Mouse (Mus musculus) urinary bladder, postnatal 25 days (tissue): Measurements from ENCODE around the gene Kank2.
"Not testable (repeated sequence)": the region's sequence is repeated elsewhere in the genome, so short reads cannot be mapped to it uniquely, and the experiment has no call there.

ENCODE experiments used
- DNase-seq: peaks from one replicate; pipeline ENCODE4 v3.0.0; 2022; ENCODE audit warnings: low spot score

The Kank2 gene

GRCm38 (mm10) chr9:21818125-21818524, 19.6 kb upstream of the Kank2 start:
- no peak for DNase-seq

GRCm38 (mm10) chr9:21816716-21817305, 18.3 kb upstream of the Kank2 start:
- DNase-seq = no peak

DNA sequence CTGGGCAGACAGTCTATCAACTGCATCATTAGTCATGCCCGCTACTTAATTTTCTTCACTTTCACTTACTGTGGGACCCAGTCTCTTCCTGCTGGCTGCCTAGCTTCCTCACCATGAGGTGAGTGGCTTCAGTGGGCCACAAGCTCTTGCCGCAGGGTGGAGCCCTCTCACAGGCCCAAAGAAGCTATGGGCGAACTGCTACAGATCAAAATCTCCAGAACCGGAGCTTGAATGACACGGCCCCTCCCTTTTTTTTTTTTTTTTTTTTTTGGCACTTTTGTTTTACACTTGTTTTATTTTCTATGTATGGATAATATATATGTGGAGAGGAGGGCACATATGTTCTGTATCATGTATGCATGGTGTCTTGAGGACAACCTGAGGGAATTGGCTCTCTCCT, 12.6 kb upstream of the Kank2 start:
- DNase-seq = no peak

GRCm38 (mm10) chr9:21808561-21808960, 10.0 kb upstream of the Kank2 start:
- no peak for DNase-seq

GRCm38 (mm10) chr9:21806976-21807375, 8.4 kb upstream of the Kank2 start:
- no peak for DNase-seq

- DNase-seq = no peak
Observed at GRCm38 (mm10) chr9:21806363-21806762, 7.8 kb upstream of the Kank2 start.

DNA sequence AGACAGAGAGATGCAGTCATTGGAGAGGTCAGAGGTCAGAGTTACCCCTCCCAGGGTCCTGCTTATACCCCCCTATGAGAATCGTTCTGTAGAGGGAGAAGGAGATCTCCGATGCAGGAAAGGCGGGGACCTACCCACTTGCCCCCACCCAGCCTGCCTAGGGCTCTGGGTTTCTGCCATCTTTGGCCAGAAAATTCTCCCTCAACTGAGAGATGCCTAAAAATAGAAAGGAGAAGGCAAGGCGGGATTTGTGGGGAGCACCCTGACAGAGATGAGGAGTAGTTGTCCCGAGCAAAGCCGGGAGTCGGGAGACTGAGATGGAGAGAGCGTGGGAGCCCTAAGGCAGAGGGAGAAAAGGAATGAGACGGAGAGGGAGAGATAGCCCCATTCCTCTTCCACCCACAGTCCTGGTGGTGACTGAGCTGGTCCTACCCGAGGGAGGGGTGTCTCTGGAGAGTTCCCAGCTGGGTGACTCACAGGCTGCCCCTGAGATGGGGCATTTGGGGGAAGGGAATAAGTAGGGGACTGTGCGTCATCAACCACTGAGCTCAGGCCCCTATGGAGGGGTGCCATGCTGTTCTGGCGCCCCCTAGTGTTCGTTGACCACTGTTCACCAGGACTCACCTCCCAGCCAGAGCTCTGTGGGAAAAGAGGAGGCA, 5.6 kb upstream of the Kank2 start:
- peak; percentile 93 for DNase-seq

DNA sequence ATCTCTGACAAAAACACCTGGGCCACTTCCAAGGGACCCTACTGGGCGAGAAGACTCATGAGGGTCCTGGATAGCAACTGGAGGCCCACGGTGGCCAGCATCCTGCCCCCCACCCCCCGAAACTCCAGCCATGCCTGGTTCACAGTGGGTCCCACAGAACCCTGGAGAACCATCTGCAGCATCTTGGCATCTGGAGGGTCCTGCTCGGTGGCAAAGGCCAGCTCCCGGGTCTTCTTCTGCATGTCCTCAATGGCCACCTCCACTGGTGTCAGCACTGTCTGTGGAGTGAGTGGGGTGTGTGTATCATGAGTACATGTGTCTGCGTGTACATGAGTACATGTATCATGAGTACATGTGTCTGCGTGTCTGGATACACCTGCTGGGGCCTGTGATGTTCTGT, 3.0 kb upstream of the Kank2 start:
- no peak for DNase-seq

DNA sequence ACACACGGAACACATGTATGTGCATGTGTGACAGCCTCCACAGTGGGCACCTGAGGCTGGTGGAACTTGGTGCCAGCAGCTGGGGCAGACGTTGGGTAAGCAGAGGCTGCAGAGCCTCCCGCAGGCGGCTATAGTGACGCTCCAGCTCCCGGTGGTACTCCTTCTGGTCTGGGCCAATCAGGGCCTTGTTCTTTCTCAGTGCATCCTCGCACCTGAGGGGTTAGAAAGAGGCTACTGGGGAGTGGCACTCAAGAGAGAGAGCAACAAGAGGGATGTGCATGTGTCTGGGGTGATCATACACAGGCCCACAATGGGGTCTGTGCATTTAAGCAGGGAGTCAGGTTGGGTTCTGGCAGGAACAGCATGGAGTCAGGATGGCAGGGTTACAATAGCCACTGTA, 2.6 kb upstream of the Kank2 start:
- no peak for DNase-seq

DNA sequence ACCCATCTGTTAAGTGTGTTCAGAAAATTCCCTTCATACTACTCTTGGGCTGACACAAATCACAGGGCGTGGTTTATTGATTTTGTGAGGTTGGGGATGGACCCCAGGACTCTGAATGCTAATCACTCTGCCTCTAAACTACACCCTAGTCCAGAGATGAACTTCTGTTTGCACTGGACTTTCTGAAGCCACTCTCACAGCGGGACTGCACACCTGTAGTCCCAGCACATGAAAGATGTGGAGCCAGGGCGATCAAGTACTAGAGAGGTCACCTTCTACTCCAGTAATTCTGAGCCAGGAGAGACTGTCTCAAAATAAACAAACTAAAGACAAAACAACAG, 436 bp upstream of the Kank2 start:
- no peak for DNase-seq

DNA sequence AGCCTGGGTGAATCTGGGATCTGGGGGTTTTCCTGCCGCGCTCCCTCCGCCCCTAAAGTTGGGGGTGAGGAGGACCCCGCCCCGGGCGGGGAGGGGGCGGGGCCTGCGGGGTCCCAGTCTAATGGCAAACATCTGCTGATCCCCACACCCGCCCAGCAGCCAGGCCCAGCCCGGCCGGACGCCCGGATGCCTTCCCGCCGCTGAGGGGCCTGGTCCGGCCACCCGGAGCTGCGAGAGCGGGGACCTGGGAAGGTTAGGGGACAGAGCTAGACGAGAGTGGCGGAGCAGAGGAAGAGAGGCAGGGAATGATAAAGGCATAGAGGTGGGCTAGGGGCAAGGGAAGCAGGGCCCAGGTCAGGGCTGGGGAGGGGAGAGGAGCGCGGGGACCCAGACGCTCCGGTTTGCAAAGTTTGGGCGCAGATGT, 611 bp downstream of the Kank2 start:
- DNase-seq = peak; percentile 61

- no peak for DNase-seq
Observed at GRCm38 (mm10) chr9:21796919-21797318, 1.6 kb downstream of the Kank2 start.

DNA sequence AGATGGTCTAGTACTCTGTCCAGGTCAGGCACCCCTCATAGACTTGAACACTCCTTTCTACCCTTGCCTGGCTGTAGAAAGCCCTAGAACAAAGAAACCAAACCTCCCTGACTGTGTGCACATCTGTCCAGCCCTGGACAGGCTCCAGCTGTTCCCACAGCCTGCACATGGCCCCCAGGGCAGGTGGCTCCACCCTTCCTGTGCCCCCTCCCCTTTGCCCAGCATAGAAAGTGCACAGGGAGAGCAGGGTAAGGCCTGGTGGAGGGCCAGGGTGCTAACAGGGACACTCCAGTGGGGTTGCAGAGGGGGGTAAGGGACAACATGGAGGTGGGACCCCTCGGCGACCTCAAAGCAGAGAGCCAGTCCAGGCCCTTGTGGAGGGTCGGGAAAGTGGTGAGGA, 2.3 kb downstream of the Kank2 start:
- no peak for DNase-seq

DNA sequence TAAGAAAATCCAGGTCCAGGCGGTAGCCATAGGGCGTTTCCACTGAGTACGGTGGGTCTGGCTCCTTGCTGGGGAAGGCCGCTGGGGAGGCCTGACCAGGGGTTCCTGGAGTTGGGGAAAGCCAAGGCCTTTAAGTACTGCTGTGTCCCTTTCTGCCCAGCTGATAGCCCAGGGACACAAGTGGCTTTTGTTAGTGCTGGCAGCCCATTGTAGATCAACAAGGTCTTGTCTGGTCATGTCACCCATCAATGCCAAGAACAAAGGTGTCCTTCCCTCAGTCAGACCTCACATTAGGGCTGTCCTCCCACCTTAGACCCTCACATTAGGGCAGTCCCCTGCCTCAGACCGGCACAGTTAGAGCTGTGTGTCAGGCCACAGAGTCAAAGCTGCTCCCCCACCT, 3.0 kb downstream of the Kank2 start:
- DNase-seq = no peak

- DNase-seq = no peak
Observed at GRCm38 (mm10) chr9:21794925-21795324, 3.6 kb downstream of the Kank2 start.

- DNase-seq = no peak
Observed at GRCm38 (mm10) chr9:21794344-21794834, 4.2 kb downstream of the Kank2 start.

GRCm38 (mm10) chr9:21793507-21793906, 5.0 kb downstream of the Kank2 start:
- not testable (repeated sequence) for DNase-seq

GRCm38 (mm10) chr9:21792644-21793043, 5.9 kb downstream of the Kank2 start:
- no peak for DNase-seq

- no peak for DNase-seq
Observed at GRCm38 (mm10) chr9:21791861-21792260, 6.7 kb downstream of the Kank2 start.

- DNase-seq = no peak
Observed at GRCm38 (mm10) chr9:21788234-21788633, 10.3 kb downstream of the Kank2 start.

DNA sequence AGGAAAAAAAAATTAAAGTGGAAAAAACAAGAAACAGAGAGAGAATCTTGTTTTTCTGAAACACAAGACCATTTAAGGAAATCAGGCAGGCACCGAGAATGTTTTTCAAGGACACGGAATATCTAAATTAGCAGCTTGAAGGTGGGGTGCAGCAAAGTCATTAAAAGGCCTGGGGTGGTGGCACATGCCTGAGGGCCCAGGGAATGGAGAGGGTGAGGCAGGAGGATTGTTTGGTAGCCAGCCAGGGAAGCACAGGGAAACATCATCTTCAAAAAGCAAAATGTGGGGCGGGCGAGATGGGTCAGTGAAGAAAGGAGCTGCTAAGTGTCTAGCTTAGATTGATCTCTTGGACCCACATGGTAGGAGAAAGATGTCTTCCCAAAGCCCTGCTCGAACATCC, 10.9 kb downstream of the Kank2 start:
- DNase-seq = no peak

GRCm38 (mm10) chr9:21786906-21787305, 11.6 kb downstream of the Kank2 start:
- peak; percentile 73 for DNase-seq

DNA sequence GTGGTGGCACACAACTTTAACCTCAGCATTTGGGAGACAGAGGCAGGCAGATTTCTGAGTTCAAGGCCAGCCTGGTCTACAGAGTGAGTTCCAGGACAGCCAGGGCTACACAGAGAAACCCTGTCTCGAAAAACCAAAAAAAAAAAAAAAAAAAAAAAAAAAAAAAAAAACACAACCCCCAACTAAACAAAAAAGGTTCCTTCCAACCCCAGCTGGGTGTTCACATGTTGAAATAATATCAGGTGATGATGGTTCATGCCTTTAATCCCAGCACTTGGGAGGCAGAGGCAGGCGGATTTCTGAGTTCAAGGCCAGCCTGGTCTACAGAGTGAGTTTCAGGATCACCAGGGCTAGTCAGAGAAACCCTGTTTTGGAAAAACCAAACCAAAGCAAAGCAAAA, 12.2 kb downstream of the Kank2 start:
- DNase-seq = not testable (repeated sequence)
